Mouse (Mus musculus): ENCODE results near the gene Slc25a21.

DNA sequence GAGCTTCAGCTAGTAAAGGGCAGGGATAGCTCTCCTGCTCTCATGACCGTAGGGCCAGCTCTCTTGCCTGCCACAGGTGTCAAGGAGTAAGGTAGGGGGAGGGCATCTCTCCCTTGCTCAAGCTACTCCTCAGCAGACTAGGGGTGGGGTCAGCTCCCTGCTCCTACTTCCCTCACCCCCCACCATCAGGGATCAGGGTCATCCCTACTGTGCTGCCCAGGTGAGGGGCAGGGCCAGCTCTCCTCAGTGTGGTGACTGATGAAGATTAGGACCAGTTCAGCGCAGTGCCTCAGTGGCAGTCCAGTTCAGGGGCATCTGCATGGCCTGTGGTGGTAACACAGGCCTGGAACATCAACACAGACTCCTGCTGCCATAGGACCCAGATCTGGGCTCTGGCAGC is 376.7 kb downstream of the Slc25a21 start:
- TF ChIP-seq CTCF (IDR thresholded peaks at IDR 0.05; ENCODE audit: low read depth) = no peak
- no peak for TF ChIP-seq EP300 (optimal IDR thresholded peaks at IDR 0.05)
